Mouse (Mus musculus) MEL (cell line): Measurements from ENCODE around the gene Gadd45g.

Experiments used
- MEF2A ChIP-seq: IDR thresholded peaks from 2 replicates; pipeline ENCODE4 v1.6.1; 2014; ENCODE audit warnings: low read depth, mild to moderate bottlenecking, inconsistent platforms, low read length, improper control_type of control experiment; ENCODE audit not compliant: poor library complexity, insufficient replicate concordance, severe bottlenecking; ENCODE audit errors: extremely low read depth
- NRF1 ChIP-seq: IDR thresholded peaks from 2 replicates; pipeline ENCODE4 v1.6.1; 2014; ENCODE audit warnings: low read depth, mild to moderate bottlenecking, inconsistent platforms, low read length, improper control_type of control experiment, moderate library complexity; ENCODE audit not compliant: poor library complexity, insufficient read depth, severe bottlenecking
- USF1 ChIP-seq: IDR thresholded peaks from 2 replicates; pipeline ENCODE4 v1.6.1; 2014; ENCODE audit warnings: low read depth, mild to moderate bottlenecking, inconsistent platforms, low read length, improper control_type of control experiment, moderate library complexity

DNA sequence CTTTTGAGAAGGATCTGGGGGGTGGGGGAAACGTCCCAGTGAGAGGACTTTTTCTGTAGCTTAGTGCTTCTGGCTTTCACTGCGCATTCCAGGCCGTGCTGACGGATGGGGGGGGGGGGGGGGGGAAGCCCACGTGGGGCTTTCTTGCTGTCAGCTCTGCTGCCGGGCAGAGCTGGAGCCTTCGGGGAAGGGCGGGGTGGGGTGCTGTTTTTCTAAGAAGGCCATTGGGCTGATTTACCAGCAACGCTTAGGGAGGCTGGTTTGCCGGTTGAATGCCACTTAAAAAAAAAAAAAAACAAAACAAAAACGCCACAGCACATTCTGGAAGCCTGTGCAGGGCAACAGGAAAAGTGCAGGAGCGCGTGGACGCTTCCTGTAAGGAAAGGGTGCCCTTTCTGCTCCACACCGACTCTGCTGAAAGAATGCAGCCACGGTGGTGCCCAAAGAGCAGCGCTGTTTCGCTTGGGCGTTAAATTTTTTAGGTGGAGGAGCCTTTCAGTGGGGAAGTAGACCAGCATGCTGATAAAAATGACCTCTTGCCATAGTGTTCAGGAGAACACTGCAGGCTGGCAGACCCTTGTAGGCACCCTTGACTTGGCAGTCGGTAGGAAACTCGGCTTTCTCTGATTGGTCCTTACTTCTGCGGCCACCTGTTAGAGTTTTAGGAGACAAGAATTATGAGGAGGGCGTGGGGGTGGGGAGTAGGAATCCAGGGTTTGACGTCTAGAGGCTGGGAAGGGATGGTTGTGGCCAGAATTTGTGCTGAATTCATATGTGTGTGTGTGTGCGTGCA, 3.0 kb downstream of the Gadd45g start:
- TF ChIP-seq USF1 = peak; percentile 49; the same call in 1 of the 2 replicates
- no peak for TF ChIP-seq NRF1
- no peak for TF ChIP-seq MEF2A
